Mouse (Mus musculus): ENCODE results near the gene Bcl2l1.

The Bcl2l1 gene

GRCm38 (mm10) chr2:152739842-152740260 lies 91.7 kb downstream of the Bcl2l1 start:
- no peak for DNase-seq (ENCODE audit: extremely low spot score, low read depth, low spot score)

GRCm38 (mm10) chr2:152739031-152739841 lies 92.3 kb downstream of the Bcl2l1 start:
- no peak for DNase-seq (ENCODE audit: extremely low spot score, low read depth, low spot score)

GRCm38 (mm10) chr2:152738341-152738740 lies 93.2 kb downstream of the Bcl2l1 start:
- DNase-seq (ENCODE audit: extremely low spot score, low read depth, low spot score): no peak

GRCm38 (mm10) chr2:152737306-152738221 lies 94.0 kb downstream of the Bcl2l1 start:
- DNase-seq (ENCODE audit: extremely low spot score, low read depth, low spot score): no peak

GRCm38 (mm10) chr2:152736748-152737147 lies 94.8 kb downstream of the Bcl2l1 start:
- DNase-seq (ENCODE audit: extremely low spot score, low read depth, low spot score): no peak

GRCm38 (mm10) chr2:152736090-152736601 lies 95.4 kb downstream of the Bcl2l1 start, which contains the start of gene Id1:
TSS of gene Id1 (plus strand) at chr2:152736251.
- DNase-seq (ENCODE audit: extremely low spot score, low read depth, low spot score): peak; percentile 97

GRCm38 (mm10) chr2:152734984-152735383 lies 96.5 kb downstream of the Bcl2l1 start:
- DNase-seq (ENCODE audit: extremely low spot score, low read depth, low spot score): peak; percentile 93

GRCm38 (mm10) chr2:152734501-152734900 lies 97.0 kb downstream of the Bcl2l1 start:
- no peak for DNase-seq (ENCODE audit: extremely low spot score, low read depth, low spot score)

GRCm38 (mm10) chr2:152733201-152733600 lies 98.3 kb downstream of the Bcl2l1 start:
- no peak for DNase-seq (ENCODE audit: extremely low spot score, low read depth, low spot score)

Measured in hindlimb bud, embryonic 11.5 days (tissue).